Mouse (Mus musculus): Measurements from ENCODE around the gene Surf2.

GRCm38 (mm10) chr2:26895898-26896297, 20.3 kb upstream of the Surf2 start:
- TF ChIP-seq E2F4 (IDR thresholded peaks at IDR 0.05; ENCODE audit: insufficient replicate concordance, low read depth, low read length) (no peak), CTCF (conservative IDR thresholded peaks at IDR 0.05 in 1 of 2, IDR thresholded peaks at IDR 0.05 in 1 of 2; ENCODE audit: low read depth in 2 of 2, low read length in 2 of 2) (peak in 1 of 2 experiments; percentile 44; a peak in 2 of 4 replicates)

Data from CH12.LX (cell line).